Mouse (Mus musculus) kidney, embryonic 16.5 days (tissue): ENCODE results near the gene Olfr504. TPM values are rescaled to one million over a fixed set of nuclear protein-coding genes. Genes with fewer than 3 reads are reported as not detected.
"Not testable (repeated sequence)": the region's sequence is repeated elsewhere in the genome, so short reads cannot be mapped to it uniquely, and the experiment has no call there.

Source experiments
- ATAC-seq: fragments of 200-750 bp; cut with Nextera tagmentation; 2 replicates; pipeline ENCODE4 v1.8.0; 2017; ENCODE audit warnings: moderate TSS enrichment; ENCODE audit not compliant: low FRiP score, low TSS enrichment
- H3K27ac ChIP-seq: fragments of 300-500 bp; sonication (generic); 2 replicates; pipeline ENCODE4 v1.5.1; 2014; ENCODE audit warnings: low read length
- H3K27me3 ChIP-seq: fragments of 300-500 bp; sonication (generic); 2 replicates; pipeline ENCODE4 v1.6.1; 2014; ENCODE audit warnings: low read length, control low read depth, mixed read lengths; ENCODE audit not compliant: insufficient read depth
- H3K36me3 ChIP-seq: fragments of 300-500 bp; sonication (generic); 2 replicates; pipeline ENCODE4 v1.6.1; 2014; ENCODE audit warnings: low read length, control low read depth, mixed read lengths; ENCODE audit not compliant: insufficient read depth
- H3K4me1 ChIP-seq: fragments of 300-500 bp; sonication (generic); 2 replicates; pipeline ENCODE4 v1.6.1; 2014; ENCODE audit warnings: low read length, control low read depth, mixed read lengths; ENCODE audit not compliant: insufficient read depth
- H3K4me2 ChIP-seq: fragments of 300-500 bp; sonication (generic); replicated peaks from 2 replicates; pipeline ENCODE4 v1.6.1; 2014; ENCODE audit warnings: low read depth, low read length
- H3K4me3 ChIP-seq: fragments of 300-500 bp; sonication (generic); 2 replicates; pipeline ENCODE4 v1.5.1; 2014; ENCODE audit warnings: mild to moderate bottlenecking, low read length
- H3K9ac ChIP-seq: fragments of 300-500 bp; sonication (generic); replicated peaks from 2 replicates; pipeline ENCODE4 v1.6.1; 2014; ENCODE audit warnings: low read length
- H3K9me3 ChIP-seq: fragments of 300-500 bp; sonication (generic); 2 replicates; pipeline ENCODE4 v1.6.1; 2016; ENCODE audit warnings: low read length, control low read depth
- WGBS: fragments of 180-500 bp; shearing (Covaris S2); extraction: QIAGEN DNeasy Blood & Tissue Kit; methylation state at CpG from one replicate; pipeline ENCODE4 v1.1.7; 2014; 5-methylcytosine and 5-hydroxymethylcytosine counted together
- polyA plus RNA-seq: library from polyadenylated mRNA; unstranded; fragments of >200 nt; fragmentation: Nextera tagmentation; extraction: Ambion mirVana; gene quantifications from 2 replicates; pipeline ENCODE4 v1.2.1, GENCODE M21; 2015

Olfr504 gene
- not detected in 2 replicates for polyA plus RNA-seq

DNA sequence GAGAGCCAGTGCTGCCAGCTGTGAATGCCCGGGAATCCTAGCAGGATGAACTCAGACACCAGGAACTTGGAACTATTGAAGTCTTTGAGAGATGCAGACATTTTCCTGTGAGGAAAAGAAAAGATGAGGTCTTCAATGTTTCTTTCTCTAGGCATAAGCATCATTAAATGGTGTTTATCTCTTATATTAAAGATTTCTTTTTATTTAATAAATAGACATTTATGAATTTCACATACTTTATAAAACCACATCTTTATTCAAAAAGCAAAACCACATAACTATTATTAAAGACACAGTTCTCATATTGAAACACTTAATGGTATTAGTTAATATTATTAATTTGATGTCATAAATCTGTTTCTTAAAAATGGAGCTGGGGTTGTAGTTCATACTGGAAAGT lies at the start of gene Olfr504:
TSS of gene Olfr504 (minus strand) at position 101 of the 400 bp plus-strand sequence.
- Histone ChIP-seq H3K4me3 (no peak within 1 kb of the TSS), H3K9me3 (0 out of 2 replicates have a peak, but pooled peaks cover 2% of the 10 kb centered on the region), H3K27me3 (no peaks in the 10 kb centered on the region), H3K36me3 (no peaks in the 10 kb centered on the region), H3K4me2 (no peak within 1 kb of the TSS), H3K4me1 (no peaks in the 10 kb centered on the region), H3K9ac (no peak within 1 kb of the TSS), H3K27ac (no peak within 1 kb of the TSS)
- ATAC-seq, result no peak
- 81% methylated on average over 1 of the region's 1 CpGs for WGBS

DNA sequence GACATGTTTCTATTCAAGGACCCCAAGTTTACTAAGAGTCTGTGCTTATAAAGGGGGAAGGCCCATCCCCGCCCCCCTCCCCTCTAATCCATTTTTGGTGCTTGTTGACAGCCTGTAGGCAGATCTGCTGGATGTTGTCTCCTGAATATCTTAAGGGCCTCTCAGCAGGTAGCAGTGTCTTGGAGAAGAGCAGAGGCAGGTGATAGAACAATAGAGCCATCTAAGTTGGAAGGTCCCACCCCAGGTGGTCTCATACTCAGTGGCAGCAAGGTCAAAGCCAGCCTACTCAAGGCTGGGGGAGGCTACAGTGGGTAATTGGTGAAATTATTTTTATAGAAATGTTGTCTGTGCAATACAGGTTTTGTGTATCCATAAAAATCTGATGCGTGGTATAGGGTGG lies 48.5 kb upstream of the Olfr504 start:
- H3K4me2 ChIP-seq, result no peak overlapping the region
- H3K4me3 ChIP-seq, result no peak overlapping the region
- H3K9ac ChIP-seq, result no peak overlapping the region
- H3K4me1 ChIP-seq, result no peaks in the 10 kb centered on the region
- no peaks in the 10 kb centered on the region for H3K9me3 ChIP-seq
- H3K27me3 ChIP-seq, result no peaks in the 10 kb centered on the region
- no peaks in the 10 kb centered on the region for H3K36me3 ChIP-seq
- 90% methylated on average over 2 of the region's 2 CpGs for WGBS
- no peak overlapping the region for H3K27ac ChIP-seq
- ATAC-seq, result no peak

DNA sequence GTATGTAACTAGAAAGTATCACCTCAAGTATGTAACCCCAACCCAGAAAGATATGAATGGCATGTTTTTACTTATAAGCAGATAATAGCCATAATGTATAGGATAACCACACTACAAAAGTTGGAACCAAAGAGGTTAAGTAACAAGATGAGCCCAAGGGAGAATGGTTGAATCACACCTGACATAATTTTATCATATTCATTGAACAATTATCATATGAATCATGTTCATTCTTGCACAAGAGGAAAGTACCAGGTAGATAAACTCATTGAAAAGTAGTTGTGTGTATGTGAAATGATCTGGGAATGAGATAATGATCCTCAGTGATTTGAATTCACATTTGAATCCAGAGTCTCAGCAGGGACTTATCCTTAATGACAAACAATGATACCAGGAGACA lies 44.9 kb upstream of the Olfr504 start, which contains the start of gene Olfr506:
TSS of gene Olfr506 (plus strand) at position 301 of the 400 bp plus-strand sequence.
- no peak within 1 kb of the TSS for H3K9ac ChIP-seq
- no peak for ATAC-seq

DNA sequence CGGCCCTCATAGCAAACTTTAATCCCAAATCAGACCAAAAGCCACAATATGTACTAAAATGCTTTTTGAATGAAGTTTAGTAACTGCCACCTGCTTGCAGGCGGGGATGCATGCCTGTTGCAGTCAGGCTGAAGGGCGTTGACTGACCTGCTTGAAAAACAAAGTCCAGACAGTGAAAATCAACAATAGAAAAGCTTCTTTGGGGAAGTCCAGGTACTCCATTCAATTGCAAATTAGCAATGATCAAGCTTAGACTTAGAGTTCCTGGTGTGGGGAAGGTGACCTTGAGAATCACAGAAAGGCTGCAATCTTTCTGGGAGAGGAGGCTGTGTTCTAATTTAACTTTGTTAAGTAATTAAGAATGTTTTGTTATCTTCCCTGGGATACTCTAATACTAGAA lies 36.3 kb upstream of the Olfr504 start:
- H3K27me3 ChIP-seq, H3K4me3 ChIP-seq, H3K4me1 ChIP-seq, H3K27ac ChIP-seq, H3K4me2 ChIP-seq, H3K9me3 ChIP-seq, H3K9ac ChIP-seq, H3K36me3 ChIP-seq, ATAC-seq: not testable (repeated sequence)
- 77% methylated on average over 3 of the region's 3 CpGs for WGBS

More for the DNA sequence above, 44.9 kb upstream of the Olfr504 start, which contains the start of gene Olfr506:
- Histone ChIP-seq H3K4me2 (no peak within 1 kb of the TSS), H3K9me3 (no peaks in the 10 kb centered on the region), H3K4me3 (no peak within 1 kb of the TSS), H3K27me3 (no peaks in the 10 kb centered on the region), H3K27ac (no peak within 1 kb of the TSS), H3K36me3 (no peaks in the 10 kb centered on the region), H3K4me1 (no peaks in the 10 kb centered on the region)

DNA sequence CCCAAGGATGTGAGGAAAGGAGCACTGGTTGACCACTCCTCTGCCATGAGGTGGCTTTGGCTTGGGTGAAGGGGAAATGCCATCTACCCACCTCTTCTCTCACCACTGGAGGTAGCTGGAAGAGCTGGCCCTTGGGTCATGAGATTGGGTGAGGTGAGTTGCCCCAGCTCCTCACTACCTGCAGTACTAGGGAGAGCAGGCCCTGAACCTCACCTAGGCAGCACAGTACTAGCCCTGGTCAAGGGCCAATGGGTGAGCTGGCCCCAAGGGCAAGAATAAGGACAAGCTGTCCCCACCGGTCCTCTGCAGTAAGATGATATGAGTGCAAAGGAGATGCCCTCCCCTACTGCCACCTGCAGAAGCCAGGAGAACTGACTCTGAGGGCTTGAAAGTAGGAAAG lies 24.2 kb upstream of the Olfr504 start:
- no peak for ATAC-seq
- Histone ChIP-seq H3K9me3 (no peaks in the 10 kb centered on the region), H3K4me1 (no peaks in the 10 kb centered on the region), H3K27ac (no peak overlapping the region), H3K36me3 (no peaks in the 10 kb centered on the region), H3K4me2 (no peak overlapping the region), H3K4me3 (no peak overlapping the region), H3K27me3 (no peaks in the 10 kb centered on the region), H3K9ac (no peak overlapping the region)
- WGBS, result 82% methylated on average over 1 of the region's 1 CpGs

DNA sequence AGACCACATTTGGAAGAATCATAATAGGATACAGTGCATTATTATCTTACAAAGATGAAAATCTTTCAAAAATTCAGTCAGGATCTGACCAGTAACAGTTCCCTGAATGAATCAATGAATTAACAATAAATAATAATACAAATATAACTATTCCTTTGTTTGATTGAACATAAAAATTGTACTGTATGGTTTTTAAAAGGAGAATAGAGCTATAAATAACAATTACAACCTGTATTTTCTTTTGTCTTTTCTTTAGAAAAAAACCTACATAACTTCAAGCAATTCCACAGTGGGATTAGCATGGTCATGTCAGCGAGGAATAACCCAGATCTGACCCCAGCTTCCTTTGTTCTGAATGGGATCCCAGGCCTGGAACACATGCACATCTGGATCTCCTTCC lies 21.4 kb downstream of the Olfr504 start, which contains the start of gene Olfr503:
TSS of gene Olfr503 (plus strand) at position 301 of the 400 bp plus-strand sequence.
- H3K27me3 ChIP-seq, H3K9ac ChIP-seq, H3K4me3 ChIP-seq, H3K27ac ChIP-seq, ATAC-seq, H3K4me1 ChIP-seq, H3K9me3 ChIP-seq, H3K36me3 ChIP-seq, H3K4me2 ChIP-seq: not testable (repeated sequence)
- WGBS, result 60% methylated on average over 1 of the region's 1 CpGs

DNA sequence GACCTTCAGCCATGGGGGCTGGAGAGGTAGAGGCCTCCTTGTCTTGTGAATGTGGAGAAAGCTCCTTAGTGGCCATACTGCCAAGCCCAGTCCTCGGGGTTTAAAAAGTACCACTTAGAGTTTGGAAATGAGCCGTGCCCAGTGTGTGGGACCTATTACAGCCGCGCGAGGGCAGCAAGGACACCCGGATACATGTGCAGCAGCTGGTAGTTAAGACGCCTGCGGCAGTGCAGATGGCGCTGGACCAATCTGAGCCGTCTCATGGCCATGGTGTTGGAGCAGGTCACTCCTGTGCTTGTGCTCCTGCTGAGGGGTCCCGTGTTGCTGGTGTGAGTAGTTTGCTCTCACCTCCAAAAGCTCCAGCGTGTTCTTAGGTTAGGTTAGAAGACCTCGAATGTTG lies 23.2 kb downstream of the Olfr504 start:
- Histone ChIP-seq H3K4me3 (no peak overlapping the region), H3K4me2 (no peak overlapping the region), H3K9ac (no peak overlapping the region), H3K9me3 (no peaks in the 10 kb centered on the region), H3K27me3 (no peaks in the 10 kb centered on the region), H3K4me1 (no peaks in the 10 kb centered on the region), H3K27ac (no peak overlapping the region), H3K36me3 (no peaks in the 10 kb centered on the region)
- no peak for ATAC-seq
- WGBS, result 87% methylated on average over 13 of the region's 13 CpGs

DNA sequence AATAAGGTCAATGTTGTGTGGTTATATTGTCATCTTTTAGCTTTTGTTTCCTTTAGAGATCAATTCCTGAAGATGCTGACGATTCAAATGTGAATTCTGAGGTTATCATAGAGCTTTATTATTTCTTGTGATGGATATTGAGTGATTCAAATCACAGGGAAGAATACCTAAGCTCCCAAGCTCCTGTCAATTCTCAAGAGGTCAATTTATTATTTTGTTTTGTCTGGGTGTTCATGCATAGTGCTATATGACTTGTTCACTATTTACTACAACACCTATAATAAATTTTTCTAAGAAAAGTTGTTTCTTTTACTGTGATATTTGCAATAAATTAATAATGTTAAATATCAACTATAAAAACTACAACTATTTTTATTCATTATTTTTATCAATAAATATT lies 40.6 kb downstream of the Olfr504 start, which contains the start of gene Olfr502:
TSS of gene Olfr502 (minus strand) at position 101 of the 400 bp plus-strand sequence.
- Histone ChIP-seq H3K9ac (no peak within 1 kb of the TSS), H3K27ac (no peak within 1 kb of the TSS), H3K4me1 (no peaks in the 10 kb centered on the region), H3K36me3 (no peaks in the 10 kb centered on the region), H3K4me2 (no peak within 1 kb of the TSS), H3K9me3 (peaks cover 3% of the 10 kb centered on the region; the same call in 1 of the 2 replicates), H3K4me3 (no peak within 1 kb of the TSS), H3K27me3 (no peaks in the 10 kb centered on the region)
- WGBS, result 70% methylated on average over 1 of the region's 1 CpGs
- no peak for ATAC-seq

Other genes starting within 250 kb of the Olfr504 start
- not detected in 2 replicates for gene Olfr492, start 242.1 kb downstream of the Olfr504 start, polyA plus RNA-seq
- not detected in 2 replicates for gene Olfr493, start 218.8 kb downstream of the Olfr504 start, polyA plus RNA-seq
- gene Olfr494, start 200.5 kb downstream of the Olfr504 start, polyA plus RNA-seq, result not detected in 2 replicates
- gene Olfr495, start 172.6 kb downstream of the Olfr504 start, polyA plus RNA-seq, result not detected in 2 replicates
- gene Olfr497, start 145.4 kb downstream of the Olfr504 start, polyA plus RNA-seq, result not detected in 2 replicates
- gene Olfr498, start 100.5 kb downstream of the Olfr504 start, polyA plus RNA-seq, result not detected in 2 replicates
- not detected in 2 replicates for gene Olfr502, start 40.7 kb downstream of the Olfr504 start, polyA plus RNA-seq
- gene Olfr503, start 21.3 kb downstream of the Olfr504 start, polyA plus RNA-seq, result not detected in 2 replicates
- gene Olfr506, start 45.0 kb upstream of the Olfr504 start, polyA plus RNA-seq, result not detected in 2 replicates
- not detected in 2 replicates for gene Olfr507, start 56.0 kb upstream of the Olfr504 start, polyA plus RNA-seq
- gene Olfr508, start 64.2 kb upstream of the Olfr504 start, polyA plus RNA-seq, result not detected in 2 replicates
- not detected in 2 replicates for gene Olfr509, start 86.1 kb upstream of the Olfr504 start, polyA plus RNA-seq
- not detected in 2 replicates for gene Olfr510, start 100.6 kb upstream of the Olfr504 start, polyA plus RNA-seq
- gene Olfr512, start 147.5 kb upstream of the Olfr504 start, polyA plus RNA-seq, result not detected in 2 replicates
- not detected in 2 replicates for gene Olfr513, start 185.2 kb upstream of the Olfr504 start, polyA plus RNA-seq